Mouse (Mus musculus) bone marrow, adult 2 months (tissue): ENCODE measurements around the gene Tmbim6.

Experiments
- CTCF ChIP-seq: fragments of 200-500 bp; IDR thresholded peaks from 2 replicates; pipeline ENCODE4 v1.5.1; 2011; ENCODE audit warnings: low read length, control low read depth; ENCODE audit not compliant: control insufficient read depth, insufficient read depth
- POLR2A ChIP-seq: fragments of 200-500 bp; IDR thresholded peaks from 2 replicates; pipeline ENCODE4 v1.6.1; 2011; ENCODE audit warnings: low read depth, mild to moderate bottlenecking, control low read depth, low read length, borderline replicate concordance; ENCODE audit not compliant: control insufficient read depth

- TF ChIP-seq CTCF (no peak), POLR2A (no peak)
Observed at GRCm38 (mm10) chr15:99438966-99439698, 46.5 kb downstream of the Tmbim6 start.
